Mouse (Mus musculus): ENCODE measurements at regions not wholly inside any gene's neighbourhood (a gene's known extent, or its start where the extent isn't known, plus 50 kb on each side); places are given as distances from the start of the nearest gene placed in this dataset.

DNA sequence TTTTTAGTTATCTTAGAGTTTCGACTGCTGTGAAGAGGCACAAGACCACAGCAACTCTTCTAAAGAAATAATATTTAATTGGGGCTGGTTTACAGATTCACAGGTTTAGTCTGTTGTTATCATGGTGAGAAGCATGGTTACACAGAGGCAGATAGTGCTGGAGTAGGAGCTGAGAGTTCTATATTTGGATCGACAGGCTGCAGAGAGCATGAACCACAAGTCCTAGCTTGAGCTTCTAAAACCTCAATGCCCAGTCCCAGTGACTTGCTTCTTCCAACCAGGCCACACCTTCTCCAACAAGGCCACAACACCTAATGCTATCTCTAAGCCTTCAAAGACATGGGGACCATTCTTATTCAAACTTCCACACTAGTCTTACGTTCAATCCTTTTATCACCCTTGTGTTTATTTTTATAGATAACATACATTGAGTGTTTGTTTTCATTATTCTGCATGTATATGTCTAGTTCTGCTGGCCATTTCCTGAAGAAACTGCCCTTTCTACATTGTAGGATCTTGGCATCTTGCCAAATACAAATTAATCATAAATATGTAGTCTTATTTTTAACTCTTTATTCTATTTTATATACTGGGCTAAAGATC is 452.8 kb upstream of the Dmac1 start:
- DNase-seq, result no peak

DNA sequence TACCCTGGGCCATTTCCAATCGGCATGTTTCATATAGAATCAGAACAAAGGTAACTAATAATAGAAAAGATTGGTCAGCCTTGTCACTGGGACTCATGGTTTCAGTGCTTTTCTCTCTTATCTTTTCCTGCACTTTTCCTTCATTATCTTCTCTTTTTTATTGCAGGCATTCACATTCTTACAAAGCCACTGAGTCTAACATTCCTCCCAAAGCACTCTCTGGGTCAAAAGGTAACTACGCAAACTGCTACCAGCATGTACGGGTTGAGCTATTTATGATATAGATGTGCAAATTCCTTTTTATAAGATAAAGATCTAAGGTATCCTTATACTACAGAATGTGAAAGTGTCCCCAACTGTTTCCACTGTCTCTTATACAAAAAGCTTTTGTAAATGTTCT is 436.5 kb upstream of the Dmac1 start:
- DNase-seq, result no peak

DNA sequence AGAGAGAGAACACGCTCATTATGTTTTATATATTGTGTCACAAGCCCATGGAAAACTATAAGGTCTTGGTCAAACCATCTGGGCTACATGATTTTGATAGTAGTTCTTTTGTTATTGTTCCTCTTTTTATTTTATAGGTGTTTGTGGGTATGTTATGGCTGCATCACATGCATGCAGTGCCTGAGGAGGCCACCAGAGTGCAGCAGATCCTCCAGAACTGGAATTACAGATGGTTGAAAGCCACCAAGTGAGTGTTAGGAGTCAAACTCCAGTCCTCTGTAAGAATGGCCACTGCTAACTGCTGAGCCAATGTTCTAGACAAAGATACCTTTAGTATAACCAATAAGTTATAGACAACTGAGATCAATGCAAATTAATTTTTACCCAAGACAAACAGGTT is 435.9 kb upstream of the Dmac1 start:
- DNase-seq, result peak in 1 of 2 experiments; percentile 5

DNA sequence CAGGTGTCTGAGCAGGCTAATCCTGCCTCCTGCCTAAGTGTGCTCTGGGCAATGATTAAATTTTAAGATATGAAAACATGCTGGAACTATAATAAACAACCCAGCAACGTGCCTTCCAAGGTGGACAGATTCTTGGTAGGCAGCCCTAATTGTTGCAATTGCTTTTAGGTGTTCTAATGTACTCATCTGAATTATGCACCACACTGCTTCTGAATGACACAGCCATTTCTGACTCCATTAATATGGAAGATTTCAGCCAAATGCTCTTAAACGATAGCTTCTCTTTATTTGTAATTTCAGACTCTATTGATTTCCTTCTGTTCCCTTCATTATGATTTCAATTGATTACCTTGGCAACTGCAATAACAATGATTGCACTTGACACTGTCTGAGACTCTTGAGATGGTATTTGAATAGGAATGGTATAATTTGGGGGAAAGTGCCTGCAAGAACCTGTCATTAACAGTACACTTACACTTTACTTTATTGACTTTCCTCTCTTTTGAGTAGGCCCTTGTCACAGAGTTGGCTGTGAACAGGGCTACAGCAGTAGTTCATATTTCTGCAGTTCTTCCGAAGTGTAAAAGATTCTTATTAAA is 422.8 kb upstream of the Dmac1 start:
- no peak for DNase-seq

DNA sequence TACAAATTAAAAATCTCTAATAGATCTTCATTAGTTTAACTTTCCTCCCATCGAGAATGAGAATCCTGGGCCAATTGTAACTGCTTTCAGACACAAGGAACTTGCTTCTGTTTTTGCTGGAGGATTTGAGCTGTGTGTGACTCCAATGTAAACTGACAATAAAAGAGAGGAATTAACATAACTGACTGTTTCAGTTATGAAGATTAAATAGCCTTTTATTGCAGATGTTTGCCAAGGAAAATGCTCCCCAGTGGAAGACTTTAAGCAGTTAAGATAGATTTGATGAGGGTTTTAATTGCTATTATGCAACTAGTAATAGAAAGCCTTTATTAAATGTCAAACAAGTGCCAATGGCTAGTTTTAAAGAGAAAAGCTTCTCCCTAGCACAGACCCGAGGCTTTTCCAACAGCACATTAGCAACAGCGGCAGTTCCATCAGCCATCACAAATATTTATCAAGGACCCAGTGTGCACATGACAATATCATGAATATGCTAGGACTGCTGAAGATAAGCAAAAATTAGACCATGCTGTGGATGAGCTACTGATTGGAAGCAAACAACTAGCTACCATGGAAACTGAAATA is 398.6 kb upstream of the Dmac1 start:
- DNase-seq, result no peak

DNA sequence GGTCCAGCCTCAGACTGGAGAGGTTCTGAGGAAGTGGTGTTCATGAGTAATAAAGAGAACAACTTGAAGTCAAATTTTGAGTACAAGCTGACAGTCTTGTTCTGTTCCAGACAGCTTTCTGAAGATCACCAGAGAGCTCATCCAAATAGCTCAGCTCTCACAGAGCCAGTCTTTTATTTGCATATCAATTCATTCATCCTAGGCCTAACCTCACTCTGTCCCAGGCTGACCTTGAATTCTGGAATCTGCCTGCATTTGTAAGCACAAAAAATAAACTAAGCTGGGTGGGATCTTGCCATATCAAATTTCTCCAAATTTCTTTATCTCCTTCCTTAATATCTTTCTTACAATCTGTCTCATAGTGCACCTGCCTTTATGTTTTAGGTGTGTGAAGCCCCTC is 362.9 kb upstream of the Dmac1 start:
- DNase-seq, result no peak

DNA sequence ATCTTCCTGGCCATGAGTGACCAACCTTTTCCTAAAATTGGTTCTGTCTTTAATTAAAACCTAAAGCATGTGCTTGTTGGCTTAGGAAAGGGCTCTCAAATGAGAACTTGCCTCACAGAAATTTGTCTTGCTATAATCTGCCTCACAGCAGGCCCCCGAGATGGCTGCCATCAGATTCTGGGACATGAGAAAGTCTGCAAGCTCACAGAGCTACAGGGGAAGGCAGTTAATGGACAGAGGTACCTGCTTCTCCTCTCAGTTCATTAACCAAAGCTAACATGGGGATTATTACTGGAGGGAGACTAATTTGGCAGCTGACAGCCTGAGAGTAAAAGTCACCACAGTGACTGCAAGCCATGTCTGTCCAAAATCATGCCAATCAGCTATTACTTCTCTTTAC is 358.5 kb upstream of the Dmac1 start:
- DNase-seq, result peak; percentile 23 to 39

DNA sequence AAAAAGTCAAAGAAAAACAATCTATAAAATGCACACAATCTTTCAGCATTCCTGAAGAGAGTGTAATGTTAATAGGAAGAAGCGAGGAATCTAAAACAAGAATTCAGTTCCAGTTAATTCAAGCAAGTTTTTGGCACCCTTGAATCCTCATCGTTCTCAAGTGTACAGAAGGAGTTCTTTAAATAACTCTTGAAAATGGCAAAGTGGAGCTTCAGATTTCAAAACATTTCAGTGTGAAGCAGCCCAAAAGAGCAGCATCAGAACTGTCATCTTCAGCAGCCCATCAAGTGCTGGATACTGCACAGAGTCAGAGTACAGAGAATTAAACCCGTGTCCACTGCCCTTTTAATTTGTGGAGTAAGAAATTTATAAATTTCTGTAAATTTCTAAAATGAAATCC is 311.8 kb upstream of the Dmac1 start:
- no peak for DNase-seq

DNA sequence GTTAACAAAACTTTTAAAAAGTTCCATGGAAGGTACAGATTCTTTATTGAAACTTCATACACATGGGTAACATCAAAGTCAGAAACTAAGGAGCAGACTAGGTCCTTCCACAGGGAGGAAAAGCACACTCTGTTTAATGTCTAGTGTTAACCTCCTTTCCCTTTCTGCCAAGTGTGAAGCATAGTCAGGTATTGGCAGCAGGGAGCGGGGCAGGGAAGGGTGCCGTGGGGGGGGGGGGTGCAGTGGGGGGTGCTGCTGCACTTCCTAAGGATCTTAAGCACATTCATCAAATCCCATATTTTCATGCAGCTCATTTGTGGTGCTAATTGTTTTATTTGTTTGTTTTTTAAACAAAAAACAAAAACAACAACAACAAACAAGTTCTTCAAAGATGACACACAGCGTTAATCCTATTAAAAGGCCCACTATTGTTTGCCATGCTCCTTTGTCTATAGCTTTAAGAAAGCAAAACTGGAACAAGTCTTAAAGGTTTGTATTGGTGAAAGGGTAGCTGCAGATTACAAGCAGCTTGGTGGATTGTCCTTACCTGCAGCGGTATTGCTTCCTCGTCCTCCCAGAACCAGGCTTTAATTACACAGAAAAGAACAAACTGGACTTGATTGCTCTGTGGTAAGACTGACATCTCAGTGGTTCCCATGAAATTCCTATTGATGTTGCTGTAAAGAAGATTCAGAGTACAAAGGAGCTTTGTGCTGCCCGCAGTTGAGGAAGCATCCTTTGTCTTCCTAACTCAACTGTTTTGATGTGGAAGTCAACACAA is 310.2 kb upstream of the Dmac1 start:
- DNase-seq, result no peak

DNA sequence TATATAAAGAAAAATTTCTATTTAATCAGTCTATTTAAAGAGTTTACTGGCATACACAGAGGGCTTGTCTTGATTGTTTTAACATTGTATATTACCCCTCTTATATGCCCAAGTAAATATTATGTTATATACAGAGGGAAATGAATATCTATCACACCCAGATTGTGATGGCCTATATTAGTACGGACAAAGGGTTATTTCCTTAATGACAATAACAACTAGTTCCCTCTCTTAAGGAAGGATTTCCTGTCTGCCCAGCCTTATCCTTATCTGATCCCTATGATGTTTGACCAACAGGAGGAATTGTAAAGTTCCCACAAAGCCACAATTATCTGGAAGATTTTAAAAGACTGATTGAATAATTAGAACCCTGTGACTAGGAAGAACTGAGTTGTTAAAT is 301.8 kb upstream of the Dmac1 start:
- no peak for DNase-seq

DNA sequence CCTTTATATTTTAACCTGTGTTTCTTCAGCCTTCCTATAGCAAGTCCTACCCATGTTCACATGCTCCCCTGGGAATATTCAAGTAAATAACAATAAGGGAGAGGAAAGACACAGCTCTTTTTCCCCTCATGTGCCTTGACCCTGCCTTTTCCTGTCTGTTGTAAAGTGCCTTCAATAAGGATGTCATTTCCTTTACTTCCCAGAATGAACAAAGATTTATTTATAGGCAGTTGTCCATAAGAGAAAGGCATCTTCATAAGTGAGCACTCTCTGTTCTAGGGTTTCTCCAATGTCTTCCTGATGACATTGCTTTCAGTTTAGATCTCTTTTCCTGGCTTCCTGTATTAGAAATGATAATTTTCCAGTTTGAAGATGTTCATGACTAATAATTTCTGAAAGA is 294.5 kb upstream of the Dmac1 start:
- DNase-seq, result no peak

DNA sequence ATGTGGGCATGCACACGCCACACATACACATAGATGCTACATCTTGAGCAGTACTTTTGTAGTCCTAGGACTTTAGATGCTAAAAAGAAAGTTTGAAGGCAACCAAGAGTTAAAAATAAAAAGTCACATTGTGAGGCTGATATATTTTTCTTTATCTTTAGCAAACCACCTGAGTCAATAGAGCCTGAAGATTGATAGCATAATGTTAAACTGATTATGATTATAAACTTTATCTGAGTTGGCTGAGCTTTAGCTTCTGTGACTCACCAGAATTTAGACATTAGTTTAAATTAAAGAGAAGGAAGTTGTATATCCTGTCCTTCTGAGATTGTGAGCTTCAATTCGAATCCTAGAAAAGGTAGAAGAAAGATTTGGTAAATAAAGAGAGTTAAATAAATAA is 289.5 kb upstream of the Dmac1 start:
- DNase-seq, result no peak

DNA sequence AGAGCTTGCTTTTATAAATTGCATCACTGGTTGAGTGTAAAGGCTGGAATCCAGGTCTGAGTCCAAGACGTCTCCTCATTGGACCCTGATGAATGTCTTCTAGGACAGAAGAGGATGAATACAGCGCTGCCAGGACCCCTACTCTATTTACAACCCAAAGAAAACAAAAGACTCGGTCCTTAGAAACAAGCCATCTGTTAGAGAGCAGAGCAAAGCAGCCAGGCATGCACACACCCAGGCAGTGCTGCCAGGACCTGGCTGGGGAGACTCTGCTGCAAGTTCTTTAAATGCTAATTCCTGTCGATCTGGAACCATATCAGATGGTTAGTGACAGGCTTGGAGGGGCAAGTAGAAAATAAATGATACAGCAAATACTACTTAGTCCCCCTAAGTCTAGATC is 284.4 kb upstream of the Dmac1 start:
- DNase-seq, result peak; percentile 32 to 55

DNA sequence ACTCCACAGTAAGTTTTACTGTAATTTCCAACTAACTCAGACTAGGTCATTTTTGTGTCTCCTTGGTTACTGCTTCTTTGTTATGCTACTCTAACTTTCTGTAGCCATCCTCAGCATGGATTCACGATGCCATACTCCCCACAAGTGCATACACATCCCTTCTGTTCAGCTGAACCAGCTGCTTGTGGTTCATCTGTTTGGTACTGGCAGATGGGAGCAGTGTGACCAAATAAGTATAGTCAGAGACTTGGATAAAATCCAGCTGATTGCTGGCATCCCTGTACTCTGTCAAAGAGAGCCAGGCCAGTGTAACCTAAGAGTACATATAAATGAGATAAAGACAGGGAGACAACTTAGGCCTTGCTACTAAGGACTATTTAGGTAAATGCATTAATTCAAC is 283.7 kb upstream of the Dmac1 start:
- peak; percentile 11 to 21 for DNase-seq

DNA sequence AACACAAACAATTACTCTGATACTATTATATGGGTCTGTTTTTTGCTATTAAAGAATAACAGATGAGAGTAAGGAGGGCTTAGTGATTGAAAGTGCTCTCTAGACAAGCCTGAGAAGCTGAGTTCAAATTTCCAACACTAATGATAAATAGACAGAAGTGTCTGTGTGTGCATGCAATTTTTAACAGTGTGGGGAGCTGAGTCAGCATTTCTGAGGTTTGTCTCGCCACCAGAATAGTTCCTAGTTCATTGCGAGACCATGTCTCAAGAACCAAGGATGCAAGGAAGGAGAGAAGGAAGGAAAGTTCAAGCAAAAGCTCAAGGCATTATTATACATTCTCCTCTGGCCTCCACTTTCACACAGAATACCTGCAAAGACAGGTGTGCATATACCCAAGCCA is 259.7 kb upstream of the Dmac1 start:
- DNase-seq, result no peak

DNA sequence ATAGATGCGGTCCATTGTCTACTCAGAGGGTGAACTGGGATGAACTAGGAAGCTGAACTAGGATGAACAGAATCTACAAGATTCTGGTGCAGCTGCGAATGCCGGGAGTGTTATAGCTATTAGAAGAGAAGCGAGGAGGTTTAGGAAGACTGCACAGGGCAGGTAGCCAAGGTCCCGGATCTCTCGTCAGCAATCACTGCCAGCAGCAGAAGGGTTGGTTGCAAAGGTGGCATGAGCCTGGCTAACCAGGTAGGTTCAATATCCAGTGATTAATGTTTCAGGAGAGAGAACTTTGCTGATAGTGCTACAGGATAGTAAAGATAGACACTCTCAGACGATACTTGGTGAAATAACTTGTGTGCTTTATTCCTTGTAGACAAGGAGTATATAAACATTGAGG is 257.0 kb upstream of the Dmac1 start:
- peak; percentile 25 to 42 for DNase-seq

DNA sequence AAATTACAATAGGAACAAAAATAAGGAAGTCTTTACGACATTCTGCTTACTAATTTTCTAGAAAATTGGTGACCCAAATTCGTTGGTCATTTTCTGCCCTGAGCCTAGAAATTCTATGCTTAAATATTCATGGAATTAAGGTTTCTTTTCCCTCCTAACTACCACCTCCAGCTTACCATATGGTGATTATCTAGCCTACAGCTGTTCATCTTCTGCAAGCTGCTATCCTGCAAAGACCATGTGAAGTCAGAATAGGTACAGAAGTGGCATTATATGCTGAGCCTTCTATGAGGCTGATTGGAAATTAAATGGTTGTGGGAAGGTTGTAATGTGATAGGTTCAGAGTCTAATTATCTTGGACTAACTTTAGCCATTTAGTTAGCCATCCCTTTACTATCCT is 251.5 kb upstream of the Dmac1 start:
- no peak for DNase-seq

DNA sequence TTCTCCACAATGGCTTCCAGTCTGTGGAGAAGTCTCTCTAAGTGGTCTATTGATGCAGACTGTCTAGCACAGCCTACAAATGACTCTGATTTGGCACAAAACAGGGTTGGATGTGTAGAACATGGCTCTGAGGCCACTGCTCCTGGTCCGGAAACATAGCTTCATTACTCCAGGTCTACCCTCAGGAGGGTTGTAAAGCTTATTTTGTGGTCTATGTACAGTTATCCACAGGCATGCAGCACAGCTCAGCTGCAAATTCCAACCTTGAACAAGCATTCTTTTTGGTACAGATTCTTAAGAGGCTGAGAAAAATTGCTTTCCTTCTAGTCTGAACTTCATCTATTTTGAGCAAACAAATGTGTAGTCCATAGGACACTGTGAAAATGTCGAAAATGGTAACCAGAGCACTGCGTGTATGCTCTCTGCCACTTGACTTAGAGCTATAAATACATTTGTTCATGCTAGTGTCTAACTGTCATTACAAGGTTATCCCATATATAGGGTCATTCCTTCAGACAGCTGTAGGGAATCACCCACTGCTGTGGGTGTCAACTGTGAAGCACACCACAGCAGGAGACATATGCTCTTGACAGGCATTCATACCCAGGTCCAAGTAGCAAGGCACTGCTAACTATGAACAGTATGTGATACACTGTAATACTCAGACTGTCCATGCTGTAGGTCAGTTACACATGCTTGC is 239.5 kb upstream of the Dmac1 start:
- DNase-seq, result no peak
